Mouse (Mus musculus) spleen, adult 2 months (tissue): ENCODE measurements around the gene Gm9046.

Source experiments
- CTCF ChIP-seq: fragments of 200-500 bp; IDR thresholded peaks from 2 replicates; pipeline ENCODE4 v1.5.1; 2011; ENCODE audit warnings: mild to moderate bottlenecking, inconsistent platforms; ENCODE audit not compliant: insufficient read depth, insufficient read length, insufficient replicate concordance; ENCODE audit errors: extremely low read depth
- POLR2A ChIP-seq: fragments of 200-500 bp; IDR thresholded peaks from 2 replicates; pipeline ENCODE4 v1.6.1; 2011; ENCODE audit warnings: low read depth, low read length, inconsistent platforms

DNA sequence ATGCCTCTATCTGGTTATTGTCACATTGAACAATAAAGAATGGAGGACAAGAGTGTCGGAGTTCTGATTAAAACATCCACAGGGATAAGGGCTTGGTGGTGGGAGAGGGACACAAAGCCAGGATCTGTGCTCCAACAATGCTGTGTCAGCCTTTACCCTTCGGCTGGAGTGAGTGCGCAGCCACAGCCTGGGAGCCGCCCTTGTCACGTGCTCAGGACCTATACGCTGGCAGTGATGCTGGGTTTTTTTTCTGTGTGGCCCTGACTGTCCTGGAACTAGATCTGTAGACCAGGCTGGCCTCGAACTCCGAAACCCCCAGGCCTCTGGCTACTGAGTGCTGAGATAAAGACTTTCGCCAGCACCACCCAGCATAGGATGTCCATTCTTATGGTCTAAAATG lies 26.5 kb upstream of the Gm9046 start:
- TF ChIP-seq POLR2A (no peak), CTCF (no peak)
